Mouse (Mus musculus): ENCODE measurements around the gene Atf2. TPM values are rescaled to one million over a fixed set of nuclear protein-coding genes. Genes with fewer than 3 reads are reported as not detected.
"Not testable (repeated sequence)": the region's sequence is repeated elsewhere in the genome, so short reads cannot be mapped to it uniquely, and the experiment has no call there.

The Atf2 gene
- 10 to 100 TPM; 38.1 to 38.2 TPM for total RNA-seq (2021)

GRCm38 (mm10) chr2:73892464-73893296 is at the start of gene Atf2:
TSS of gene Atf2 (minus strand) at chr2:73892639.
- peak; percentile 99 for DNase-seq

- DNase-seq = no peak
Measured at GRCm38 (mm10) chr2:73941281-73941680, 48.8 kb upstream of the Atf2 start.

- DNase-seq = no peak
Measured at GRCm38 (mm10) chr2:73940471-73940870, 48.0 kb upstream of the Atf2 start.

- no peak for DNase-seq
Measured at GRCm38 (mm10) chr2:73938896-73939295, 46.5 kb upstream of the Atf2 start.

- DNase-seq = peak; percentile 12
Measured at GRCm38 (mm10) chr2:73932676-73933313, 40.4 kb upstream of the Atf2 start.

GRCm38 (mm10) chr2:73927711-73928110 is 35.3 kb upstream of the Atf2 start:
- DNase-seq = no peak

- no peak for DNase-seq
Measured at GRCm38 (mm10) chr2:73925539-73925938, 33.1 kb upstream of the Atf2 start.

GRCm38 (mm10) chr2:73925089-73925488 is 32.6 kb upstream of the Atf2 start:
- peak; percentile 82 for DNase-seq

GRCm38 (mm10) chr2:73919642-73920041 is 27.2 kb upstream of the Atf2 start:
- DNase-seq = no peak

- no peak for DNase-seq
Measured at GRCm38 (mm10) chr2:73912264-73912663, 19.8 kb upstream of the Atf2 start.

GRCm38 (mm10) chr2:73911175-73911700 is 18.8 kb upstream of the Atf2 start, which contains the start of gene Atp5g3:
TSS of gene Atp5g3 (minus strand) at chr2:73911326.
- DNase-seq = peak; percentile 92

GRCm38 (mm10) chr2:73910571-73911174 is 18.2 kb upstream of the Atf2 start:
- DNase-seq = peak; percentile 74

- DNase-seq = no peak
Measured at GRCm38 (mm10) chr2:73909116-73909515, 16.7 kb upstream of the Atf2 start.

GRCm38 (mm10) chr2:73904679-73905078 is 12.2 kb upstream of the Atf2 start:
- not testable (repeated sequence) for DNase-seq

GRCm38 (mm10) chr2:73903536-73903935 is 11.1 kb upstream of the Atf2 start:
- no peak for DNase-seq

GRCm38 (mm10) chr2:73902328-73902727 is 9.9 kb upstream of the Atf2 start:
- not testable (repeated sequence) for DNase-seq

- DNase-seq = no peak
Measured at GRCm38 (mm10) chr2:73901169-73901568, 8.7 kb upstream of the Atf2 start.

GRCm38 (mm10) chr2:73900364-73900763 is 7.9 kb upstream of the Atf2 start:
- DNase-seq = no peak

GRCm38 (mm10) chr2:73896919-73897318 is 4.5 kb upstream of the Atf2 start:
- DNase-seq = not testable (repeated sequence)

- no peak for DNase-seq
Measured at GRCm38 (mm10) chr2:73893473-73894270, 1.2 kb upstream of the Atf2 start.

- DNase-seq = peak; percentile 54
Measured at GRCm38 (mm10) chr2:73891701-73892463, 557 bp downstream of the Atf2 start.

Data from heart, postnatal 4 days (tissue).